Mouse (Mus musculus) stomach, embryonic 15.5 days (tissue): ENCODE data around the gene Mon1b. TPM values are rescaled to one million over a fixed set of nuclear protein-coding genes. Genes with fewer than 3 reads are reported as not detected.

Experiments
- ATAC-seq: fragments of 200-750 bp; cut with Nextera tagmentation; 2 replicates; pipeline ENCODE4 v1.8.0; 2017; ENCODE audit warnings: low read depth, moderate number of reproducible peaks, moderate TSS enrichment; ENCODE audit not compliant: insufficient read depth, low FRiP score
- H3K27ac ChIP-seq: fragments of 300-500 bp; sonication (generic); 2 replicates; pipeline ENCODE4 v1.5.1; 2015; ENCODE audit warnings: mild to moderate bottlenecking, inconsistent platforms
- H3K27me3 ChIP-seq: fragments of 300-500 bp; sonication (generic); replicated peaks from 2 replicates; pipeline ENCODE4 v1.6.1; 2015; ENCODE audit warnings: inconsistent platforms
- H3K36me3 ChIP-seq: fragments of 300-500 bp; sonication (generic); 2 replicates; pipeline ENCODE4 v1.6.1; 2015; ENCODE audit warnings: inconsistent platforms
- H3K4me1 ChIP-seq: fragments of 300-500 bp; sonication (generic); 2 replicates; pipeline ENCODE4 v1.6.1; 2015; ENCODE audit warnings: inconsistent platforms
- H3K4me2 ChIP-seq: fragments of 300-500 bp; sonication (generic); 2 replicates; pipeline ENCODE4 v1.6.1; 2015; ENCODE audit warnings: mild to moderate bottlenecking, inconsistent platforms
- H3K4me3 ChIP-seq: fragments of 300-500 bp; sonication (generic); replicated peaks from 2 replicates; pipeline ENCODE4 v1.5.1; 2015; ENCODE audit warnings: inconsistent platforms
- H3K9ac ChIP-seq: fragments of 300-500 bp; sonication (generic); 2 replicates; pipeline ENCODE4 v1.6.1; 2015; ENCODE audit warnings: inconsistent platforms
- H3K9me3 ChIP-seq: fragments of 300-500 bp; sonication (generic); 2 replicates; pipeline ENCODE4 v1.6.1; 2016; ENCODE audit warnings: inconsistent platforms
- WGBS: fragments of 180-500 bp; shearing (Covaris S2); methylation state at CpG from one replicate; pipeline ENCODE4 v1.1.7; 2015; 5-methylcytosine and 5-hydroxymethylcytosine counted together
- polyA plus RNA-seq: library from polyadenylated mRNA; unstranded; fragments of >200 nt; fragmentation: Nextera tagmentation; extraction: Ambion mirVana; gene quantifications from 2 replicates; pipeline ENCODE4 v1.2.1, GENCODE M21; 2015

Gene Mon1b
- polyA plus RNA-seq, 1 experiment from 2014 or later, result 6.3 TPM

DNA sequence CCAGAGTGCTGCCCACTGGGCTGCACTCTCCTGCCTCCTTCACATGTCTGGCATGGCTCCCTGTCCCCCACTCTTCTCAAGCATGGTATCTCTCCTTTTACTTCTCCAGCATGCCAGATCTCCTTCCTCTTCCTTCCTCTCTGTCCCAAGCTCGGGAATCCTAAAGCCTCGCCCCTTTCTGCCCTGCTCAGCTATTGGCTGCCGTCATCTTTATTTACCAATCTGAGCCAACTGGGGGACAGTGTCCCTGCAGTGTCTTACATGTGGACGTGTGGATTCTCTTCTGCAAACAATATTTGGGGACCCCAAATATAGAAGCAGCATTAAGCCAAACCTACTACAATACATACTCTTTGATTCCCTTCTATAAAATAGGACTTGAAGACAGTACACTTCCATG, 17.8 kb downstream of the Mon1b start:
- Histone ChIP-seq H3K4me1 (no peaks in the 10 kb centered on the region), H3K36me3 (no peaks in the 10 kb centered on the region), H3K9ac (no peak overlapping the region), H3K4me2 (no peak overlapping the region), H3K27ac (no peak overlapping the region), H3K4me3 (no peak overlapping the region), H3K27me3 (0 out of 2 replicates have a peak, but pooled peaks cover 3% of the 10 kb centered on the region), H3K9me3 (no peaks in the 10 kb centered on the region)
- ATAC-seq, result no peak
- WGBS, result 48% methylated on average over 4 of the region's 4 CpGs

- no peak overlapping the region for H3K4me3 ChIP-seq
- no peak overlapping the region for H3K9ac ChIP-seq
- H3K27me3 ChIP-seq, result 0 out of 2 replicates have a peak, but pooled peaks cover 3% of the 10 kb centered on the region
- no peak overlapping the region for H3K4me2 ChIP-seq
- no peak overlapping the region for H3K27ac ChIP-seq
- no peaks in the 10 kb centered on the region for H3K36me3 ChIP-seq
- WGBS, result 90% methylated on average over 5 of the region's 5 CpGs
- no peaks in the 10 kb centered on the region for H3K4me1 ChIP-seq
- ATAC-seq, result no peak
- no peaks in the 10 kb centered on the region for H3K9me3 ChIP-seq
These were observed 20.8 kb downstream of the Mon1b start for GRCm38 (mm10) chr8:113656154-113656553.

GRCm38 (mm10) chr8:113656681-113657298, 21.4 kb downstream of the Mon1b start:
- Histone ChIP-seq H3K9me3 (no peaks in the 10 kb centered on the region), H3K36me3 (no peaks in the 10 kb centered on the region), H3K4me1 (no peaks in the 10 kb centered on the region), H3K9ac (no peak overlapping the region), H3K27me3 (0 out of 2 replicates have a peak, but pooled peaks cover 3% of the 10 kb centered on the region), H3K27ac (no peak overlapping the region), H3K4me2 (no peak overlapping the region), H3K4me3 (no peak overlapping the region)
- 79% methylated on average over 11 of the region's 11 CpGs for WGBS
- no peak for ATAC-seq

- Histone ChIP-seq H3K4me3 (no peak overlapping the region), H3K27me3 (no peaks in the 10 kb centered on the region), H3K9ac (no peak overlapping the region), H3K4me1 (no peaks in the 10 kb centered on the region), H3K4me2 (no peak overlapping the region), H3K27ac (no peak overlapping the region), H3K9me3 (no peaks in the 10 kb centered on the region), H3K36me3 (no peaks in the 10 kb centered on the region)
- WGBS, result 100% methylated on average over 1 of the region's 1 CpGs
- ATAC-seq, result no peak
These were observed 24.7 kb downstream of the Mon1b start for GRCm38 (mm10) chr8:113660128-113660527.

DNA sequence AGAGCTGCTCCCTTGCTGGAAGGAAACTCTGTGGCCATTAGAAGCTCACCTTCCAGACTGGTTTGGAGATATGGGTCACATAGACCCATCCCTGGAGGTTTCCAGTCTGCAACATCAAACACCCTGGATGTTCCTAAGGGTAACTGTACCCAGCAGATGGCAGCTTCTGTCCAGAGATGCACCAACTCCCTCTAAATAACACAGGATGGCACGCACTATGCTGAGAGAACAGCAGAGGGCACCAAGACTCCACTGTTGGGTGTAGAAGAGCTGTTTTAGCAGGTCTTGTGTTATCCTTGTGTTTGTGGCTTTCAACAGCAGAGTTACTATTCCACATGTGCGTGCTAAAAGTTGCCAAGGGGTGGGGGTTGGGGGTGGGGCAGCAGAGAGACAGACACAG, 29.2 kb downstream of the Mon1b start:
- H3K36me3 ChIP-seq, result no peaks in the 10 kb centered on the region
- no peaks in the 10 kb centered on the region for H3K27me3 ChIP-seq
- no peaks in the 10 kb centered on the region for H3K4me1 ChIP-seq
- no peak overlapping the region for H3K9ac ChIP-seq
- WGBS, result 10% methylated on average over 2 of the region's 2 CpGs
- no peak overlapping the region for H3K4me3 ChIP-seq
- H3K27ac ChIP-seq, result no peak overlapping the region
- no peaks in the 10 kb centered on the region for H3K9me3 ChIP-seq
- H3K4me2 ChIP-seq, result no peak overlapping the region
- peak; percentile 65 for ATAC-seq

GRCm38 (mm10) chr8:113665036-113665435, 29.6 kb downstream of the Mon1b start:
- Histone ChIP-seq H3K27ac (no peak overlapping the region), H3K4me3 (no peak overlapping the region), H3K4me2 (no peak overlapping the region), H3K9me3 (no peaks in the 10 kb centered on the region), H3K9ac (no peak overlapping the region), H3K36me3 (no peaks in the 10 kb centered on the region), H3K4me1 (no peaks in the 10 kb centered on the region), H3K27me3 (no peaks in the 10 kb centered on the region)
- ATAC-seq, result no peak
- WGBS, result 72% methylated on average over 4 of the region's 4 CpGs

GRCm38 (mm10) chr8:113665951-113666350, 30.6 kb downstream of the Mon1b start:
- H3K9me3 ChIP-seq, result no peaks in the 10 kb centered on the region
- no peaks in the 10 kb centered on the region for H3K27me3 ChIP-seq
- H3K36me3 ChIP-seq, result no peaks in the 10 kb centered on the region
- ATAC-seq, result no peak
- no peak overlapping the region for H3K4me3 ChIP-seq
- H3K4me2 ChIP-seq, result no peak overlapping the region
- no peak overlapping the region for H3K9ac ChIP-seq
- 56% methylated on average over 8 of the region's 8 CpGs for WGBS
- no peaks in the 10 kb centered on the region for H3K4me1 ChIP-seq
- no peak overlapping the region for H3K27ac ChIP-seq

DNA sequence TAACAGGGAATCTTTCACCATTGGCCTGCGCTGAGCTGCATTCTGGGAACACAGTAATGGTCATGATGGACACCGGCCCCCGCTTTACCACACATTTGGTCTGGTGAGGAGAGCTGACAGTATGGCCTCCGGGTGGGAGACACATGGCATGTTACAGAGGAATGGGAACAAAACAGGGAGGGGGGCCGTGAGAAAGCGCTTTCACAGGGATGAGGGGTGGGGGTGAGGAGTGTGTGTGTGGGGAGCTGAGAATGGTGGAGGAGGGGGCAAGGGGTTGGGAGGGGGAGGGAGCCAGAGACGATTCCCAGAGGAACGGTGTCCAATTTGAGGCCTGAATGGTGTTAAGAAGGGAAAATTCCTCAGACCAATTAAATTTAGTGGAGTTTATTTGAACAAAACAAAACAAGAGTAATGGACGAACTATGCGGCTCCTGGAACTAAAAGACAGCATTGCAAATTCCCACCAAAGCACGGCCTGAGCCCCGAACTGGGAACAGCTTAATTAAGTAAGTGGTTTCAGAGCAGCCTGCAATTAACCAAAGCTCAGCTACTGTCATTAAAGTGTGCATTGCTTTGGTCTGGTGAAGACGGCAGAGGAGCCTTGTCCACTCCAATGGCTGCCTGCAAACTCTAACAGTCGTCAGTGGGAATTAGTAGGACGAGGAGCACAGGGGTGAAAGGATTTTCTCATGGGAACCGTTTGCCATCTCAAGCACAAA, 31.5 kb downstream of the Mon1b start:
- no peaks in the 10 kb centered on the region for H3K9me3 ChIP-seq
- no peaks in the 10 kb centered on the region for H3K27me3 ChIP-seq
- no peaks in the 10 kb centered on the region for H3K36me3 ChIP-seq
- H3K4me2 ChIP-seq, result no peak overlapping the region
- no peaks in the 10 kb centered on the region for H3K4me1 ChIP-seq
- no peak for ATAC-seq
- no peak overlapping the region for H3K9ac ChIP-seq
- H3K4me3 ChIP-seq, result no peak overlapping the region
- 63% methylated on average over 16 of the region's 16 CpGs for WGBS
- H3K27ac ChIP-seq, result no peak overlapping the region

- Histone ChIP-seq H3K9ac (no peak overlapping the region), H3K4me3 (no peak overlapping the region), H3K36me3 (no peaks in the 10 kb centered on the region), H3K9me3 (no peaks in the 10 kb centered on the region), H3K27me3 (no peaks in the 10 kb centered on the region), H3K4me1 (no peaks in the 10 kb centered on the region), H3K4me2 (no peak overlapping the region), H3K27ac (no peak overlapping the region)
- WGBS, result 80% methylated on average over 10 of the region's 10 CpGs
- no peak for ATAC-seq
These were observed 34.5 kb downstream of the Mon1b start for GRCm38 (mm10) chr8:113669924-113670323.

DNA sequence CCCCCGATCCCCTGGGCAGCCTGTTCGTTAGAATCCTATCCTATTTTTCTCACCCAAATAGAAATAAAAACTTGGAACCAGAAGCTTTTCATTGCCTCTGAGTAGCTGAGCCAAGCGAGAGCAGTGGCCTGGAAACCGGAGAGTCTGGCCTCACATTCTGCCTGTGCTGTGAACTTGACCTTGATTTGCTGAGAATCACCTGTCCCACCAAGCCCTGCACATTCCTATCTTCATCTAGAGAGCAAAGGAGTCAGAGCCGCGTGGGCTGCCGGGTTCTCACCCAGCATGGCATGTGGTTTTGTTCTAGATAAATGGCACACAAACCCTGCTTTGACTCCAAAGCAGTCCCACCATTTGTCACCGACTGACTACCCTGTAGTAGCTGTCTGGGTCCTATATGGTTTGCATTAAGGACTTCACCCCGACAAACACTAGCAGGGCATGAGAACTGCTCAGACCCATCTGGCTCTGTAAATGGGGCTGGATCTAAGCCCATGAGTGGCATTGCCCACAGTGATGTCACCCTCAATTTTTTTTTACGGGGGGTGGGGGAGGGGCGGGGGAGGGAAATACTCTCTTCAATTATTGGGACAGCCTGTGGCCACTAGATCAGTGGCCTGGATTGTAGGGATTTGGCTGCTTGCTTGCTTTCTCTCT, 37.3 kb downstream of the Mon1b start:
- 79% methylated on average over 11 of the region's 11 CpGs for WGBS
- no peak overlapping the region for H3K27ac ChIP-seq
- no peak overlapping the region for H3K9ac ChIP-seq
- H3K4me3 ChIP-seq, result no peak overlapping the region
- no peaks in the 10 kb centered on the region for H3K4me1 ChIP-seq
- no peak for ATAC-seq
- H3K36me3 ChIP-seq, result no peaks in the 10 kb centered on the region
- no peak overlapping the region for H3K4me2 ChIP-seq
- H3K27me3 ChIP-seq, result no peaks in the 10 kb centered on the region
- no peaks in the 10 kb centered on the region for H3K9me3 ChIP-seq

DNA sequence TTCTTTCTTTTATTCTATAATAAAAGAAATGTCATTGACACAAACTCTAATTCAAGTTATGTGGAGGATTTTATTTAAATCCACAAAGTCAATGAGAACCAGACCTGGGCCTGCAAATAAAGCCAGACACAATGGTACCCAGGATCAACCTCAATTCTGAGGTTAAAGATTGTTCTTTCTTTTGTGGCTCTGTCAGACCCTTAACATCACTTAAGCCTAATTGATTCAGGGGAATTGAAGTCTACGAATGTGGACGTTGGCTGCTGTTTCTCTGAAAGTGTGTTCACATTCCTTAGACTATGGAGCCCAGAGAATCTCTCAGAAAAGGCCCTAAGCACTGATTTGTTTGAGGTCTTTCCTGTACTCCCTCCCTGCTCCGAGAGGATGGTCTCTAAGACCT, 37.9 kb downstream of the Mon1b start:
- no peaks in the 10 kb centered on the region for H3K27me3 ChIP-seq
- H3K4me1 ChIP-seq, result no peaks in the 10 kb centered on the region
- WGBS, result 49% methylated on average over 3 of the region's 3 CpGs
- ATAC-seq, result no peak
- H3K36me3 ChIP-seq, result no peaks in the 10 kb centered on the region
- H3K4me2 ChIP-seq, result no peak overlapping the region
- H3K27ac ChIP-seq, result no peak overlapping the region
- no peak overlapping the region for H3K9ac ChIP-seq
- H3K4me3 ChIP-seq, result no peak overlapping the region
- H3K9me3 ChIP-seq, result no peaks in the 10 kb centered on the region

DNA sequence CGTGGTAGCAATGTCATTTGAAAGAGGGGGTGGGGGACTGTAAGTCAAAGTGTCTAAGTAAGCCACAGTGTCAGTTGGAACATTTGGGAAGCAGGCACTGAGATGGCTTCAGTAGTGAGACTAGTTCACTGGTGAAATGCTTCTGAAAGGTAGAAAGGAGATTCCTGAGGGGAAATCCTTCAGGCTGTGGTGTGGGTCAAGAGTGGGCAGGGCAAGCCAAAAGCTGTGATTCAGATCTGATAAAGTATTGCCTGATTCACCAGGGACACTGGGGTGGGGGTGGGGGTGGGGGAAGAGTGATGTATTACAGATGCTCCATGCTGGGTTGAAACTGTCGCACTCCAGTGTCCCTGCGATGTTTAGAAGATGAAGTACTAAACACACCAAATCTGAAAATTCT, 39.2 kb downstream of the Mon1b start:
- H3K4me1 ChIP-seq, result no peaks in the 10 kb centered on the region
- no peaks in the 10 kb centered on the region for H3K36me3 ChIP-seq
- no peaks in the 10 kb centered on the region for H3K9me3 ChIP-seq
- 45% methylated on average over 3 of the region's 3 CpGs for WGBS
- no peak for ATAC-seq
- no peak overlapping the region for H3K27ac ChIP-seq
- no peak overlapping the region for H3K4me2 ChIP-seq
- no peaks in the 10 kb centered on the region for H3K27me3 ChIP-seq
- no peak overlapping the region for H3K4me3 ChIP-seq
- H3K9ac ChIP-seq, result no peak overlapping the region
